Mouse (Mus musculus) urinary bladder, postnatal 14 days (tissue): ENCODE data around the gene H1f0.
A peak's percentile ranks its signal among the peaks of the same experiment; 100 is the strongest.

Experiments used
- DNase-seq: peaks from one replicate; pipeline ENCODE4 v3.0.0; 2021; ENCODE audit warnings: low spot score

Gene H1f0

GRCm38 (mm10) chr15:79038853-79039252 is 10.6 kb downstream of the H1f0 start:
- peak; percentile 88 for DNase-seq

DNA sequence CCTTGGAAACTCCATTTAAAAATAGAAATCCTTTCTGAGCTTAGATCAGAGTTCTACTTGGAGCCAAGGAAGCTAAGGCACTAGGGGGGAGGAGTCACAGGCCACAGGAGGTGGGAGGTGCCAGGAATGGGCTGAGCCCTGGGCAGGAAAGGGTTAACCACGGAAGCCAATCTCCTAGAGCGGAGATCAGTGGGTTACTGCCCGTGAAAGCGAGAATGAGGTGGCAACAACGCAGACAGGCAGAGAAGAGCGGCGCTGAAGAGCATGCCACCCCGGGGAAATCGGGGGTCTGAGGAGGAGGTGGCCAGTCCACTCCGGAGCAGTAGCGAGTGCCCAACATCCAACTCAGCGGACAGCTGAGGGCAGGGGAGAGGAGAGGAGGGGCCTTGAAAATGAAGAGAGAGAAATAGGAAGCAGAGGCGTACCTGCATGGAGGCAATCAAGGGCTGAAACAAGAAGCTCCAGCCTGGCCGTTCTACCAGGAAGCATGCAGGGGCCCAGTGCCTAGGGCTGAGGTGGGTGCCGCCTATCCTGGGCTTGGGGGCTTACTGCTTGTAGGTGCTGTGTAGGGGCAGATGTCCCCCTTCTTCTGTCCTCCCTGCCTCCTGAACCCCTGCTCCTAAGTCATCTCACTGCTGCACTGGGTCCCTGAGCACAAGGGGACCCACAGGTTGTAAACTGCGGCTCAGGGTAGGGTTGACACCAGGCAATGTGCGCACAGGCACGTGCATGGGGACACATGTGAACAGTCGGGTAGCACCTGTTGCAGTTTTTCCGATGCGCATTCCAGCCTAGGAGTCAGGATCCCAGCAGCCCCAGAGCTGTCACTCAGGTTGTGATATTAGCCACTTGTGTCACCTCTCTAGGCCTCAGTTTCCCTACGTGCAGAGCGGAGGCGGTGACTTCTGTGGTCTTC is 12.5 kb downstream of the H1f0 start:
- DNase-seq: no peak

- no peak for DNase-seq
Observed at GRCm38 (mm10) chr15:79041585-79041984, 13.3 kb downstream of the H1f0 start, which contains the start of gene Galr3. Gene Galr3, plus strand, starts transcription at chr15:79041885.

GRCm38 (mm10) chr15:79042721-79043491 is 14.7 kb downstream of the H1f0 start:
- no peak for DNase-seq

- DNase-seq: no peak
Observed at GRCm38 (mm10) chr15:79044837-79045236, 16.6 kb downstream of the H1f0 start.

GRCm38 (mm10) chr15:79048186-79048585 is 19.9 kb downstream of the H1f0 start:
- no peak for DNase-seq

DNA sequence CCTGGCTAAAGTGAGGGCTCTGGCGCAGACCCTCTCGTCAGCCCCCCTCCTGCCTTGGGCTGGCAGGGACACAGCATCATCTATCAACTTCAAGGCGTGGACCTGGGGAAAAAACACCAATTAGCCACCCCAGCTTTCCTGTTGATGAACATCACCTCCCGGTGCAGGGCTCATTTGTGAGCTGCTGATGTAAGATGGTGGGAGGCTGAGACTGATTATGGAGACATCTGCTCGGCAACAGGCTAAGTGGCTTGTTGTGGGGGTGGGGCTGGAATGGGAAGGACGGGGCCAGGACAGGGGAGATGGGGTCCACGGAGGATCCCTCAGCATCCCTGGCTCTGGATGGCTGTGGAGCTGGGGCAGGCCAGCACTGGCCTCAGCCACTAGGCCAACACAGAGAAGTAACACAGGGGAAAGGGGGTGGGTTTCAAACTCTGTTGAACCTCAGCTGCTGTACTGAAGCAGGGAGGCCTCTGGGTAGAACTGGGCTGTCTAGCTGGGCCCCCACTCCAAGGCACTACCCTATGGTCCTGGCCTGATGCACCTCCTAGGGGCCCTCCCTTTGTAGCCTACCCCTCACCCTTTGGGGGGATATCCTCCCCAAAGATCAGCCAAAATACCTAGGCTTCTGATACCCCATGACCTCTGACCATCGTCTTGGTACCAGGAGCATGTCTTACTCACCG is 22.1 kb downstream of the H1f0 start:
- no peak for DNase-seq

GRCm38 (mm10) chr15:79050964-79051363 is 22.7 kb downstream of the H1f0 start:
- DNase-seq: no peak

DNA sequence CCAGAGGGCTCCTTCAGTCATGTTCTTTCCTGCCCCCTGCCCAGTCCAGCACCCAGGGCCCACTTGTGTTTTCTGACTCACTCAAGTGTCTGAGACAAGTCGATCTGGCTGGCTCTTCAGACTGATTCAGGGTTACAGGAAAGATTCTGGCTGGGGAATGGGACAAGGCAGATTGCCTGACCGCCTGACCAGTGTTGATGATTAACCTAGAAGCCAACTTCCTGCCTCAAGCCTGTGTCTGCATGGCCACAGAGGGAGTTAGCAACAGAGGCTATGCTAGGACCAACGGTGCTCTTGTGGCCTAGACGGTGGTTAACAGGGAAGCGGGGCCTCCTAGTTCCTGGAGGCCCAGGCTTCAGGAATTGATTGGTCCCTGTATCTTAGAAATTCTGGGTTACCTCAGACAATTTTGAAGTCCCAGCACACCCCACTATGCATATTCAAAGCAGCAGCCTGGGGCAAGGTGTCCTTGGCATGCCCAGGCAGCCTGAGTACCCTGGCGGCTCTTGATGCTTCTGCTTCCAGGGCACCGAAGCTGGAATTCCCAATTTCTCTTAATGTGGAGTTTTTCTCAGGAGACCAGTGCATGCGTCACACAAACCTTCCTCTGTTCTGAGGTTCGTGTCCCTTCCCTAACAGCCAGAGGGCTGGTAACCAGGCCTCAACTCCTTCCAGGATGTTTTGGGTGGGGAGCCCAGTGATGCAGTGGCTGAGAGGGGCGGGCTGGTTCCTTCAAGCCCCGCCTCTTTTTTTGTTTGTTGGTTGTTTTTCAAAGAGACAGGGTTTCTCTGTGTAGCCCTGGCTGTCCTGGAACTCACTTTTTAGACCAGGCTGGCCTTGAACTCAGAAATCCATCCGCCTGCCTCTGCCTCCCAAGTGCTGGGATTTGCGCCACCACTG is 23.5 kb downstream of the H1f0 start:
- peak; percentile 42 for DNase-seq

GRCm38 (mm10) chr15:79052366-79052765 is 24.1 kb downstream of the H1f0 start:
- no peak for DNase-seq

GRCm38 (mm10) chr15:79056601-79057000 is 28.4 kb downstream of the H1f0 start:
- DNase-seq: no peak

DNA sequence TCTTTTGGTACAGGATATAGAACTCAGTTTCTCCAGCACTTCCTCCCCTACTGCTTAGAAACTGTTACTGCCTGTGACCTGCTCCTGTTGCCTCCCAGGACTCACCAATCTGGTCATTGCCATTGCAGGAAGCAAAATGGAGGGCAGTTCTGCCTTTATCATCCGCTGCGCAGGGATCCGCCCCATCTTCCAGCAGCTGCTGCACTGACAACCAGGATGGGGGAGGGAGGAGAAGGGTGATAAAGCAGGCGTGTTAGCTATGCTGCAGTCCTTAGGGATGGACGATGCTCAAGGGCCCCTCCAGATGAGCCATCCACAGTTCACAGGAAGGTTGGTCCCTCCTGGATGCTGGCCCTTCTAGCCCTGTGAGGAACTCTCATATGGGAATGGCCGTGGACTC is 29.6 kb downstream of the H1f0 start:
- no peak for DNase-seq

DNA sequence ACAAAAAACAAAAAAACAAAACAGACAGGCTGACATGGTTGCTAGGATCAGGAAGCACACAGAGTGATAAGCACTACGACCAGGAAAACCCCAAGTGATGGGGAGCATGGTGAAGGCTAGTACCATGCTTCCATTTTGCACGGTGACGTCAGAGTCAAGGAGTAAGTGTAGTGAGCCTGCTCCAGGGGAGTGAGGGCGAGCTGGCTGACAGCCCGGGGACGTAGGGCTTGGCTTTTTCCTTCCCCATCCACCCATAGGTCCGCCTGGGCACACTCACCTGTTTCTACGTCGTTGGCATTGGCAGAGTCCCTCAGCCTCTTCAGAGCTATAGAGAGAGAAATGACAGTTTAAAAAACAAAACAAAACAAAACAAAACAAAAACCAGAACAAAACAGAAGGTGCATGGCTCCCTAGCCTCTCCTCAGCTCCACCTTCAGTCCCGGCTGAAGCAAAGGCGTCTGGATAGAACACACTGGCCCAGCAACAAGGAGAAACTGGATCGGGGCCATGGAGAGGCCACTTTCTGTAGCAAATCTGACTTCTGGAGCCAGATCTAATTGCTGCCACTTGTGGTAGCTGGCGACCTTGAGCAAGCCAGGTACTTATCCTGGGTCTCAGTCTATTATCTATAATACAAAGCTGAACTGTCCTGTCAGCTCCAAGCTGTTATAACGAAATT is 32.8 kb downstream of the H1f0 start:
- no peak for DNase-seq

- DNase-seq: peak; percentile 97
Observed at GRCm38 (mm10) chr15:79062376-79063159, 34.3 kb downstream of the H1f0 start, which contains the start of gene Ankrd54. Gene Ankrd54, minus strand, starts transcription at chr15:79062893.

DNA sequence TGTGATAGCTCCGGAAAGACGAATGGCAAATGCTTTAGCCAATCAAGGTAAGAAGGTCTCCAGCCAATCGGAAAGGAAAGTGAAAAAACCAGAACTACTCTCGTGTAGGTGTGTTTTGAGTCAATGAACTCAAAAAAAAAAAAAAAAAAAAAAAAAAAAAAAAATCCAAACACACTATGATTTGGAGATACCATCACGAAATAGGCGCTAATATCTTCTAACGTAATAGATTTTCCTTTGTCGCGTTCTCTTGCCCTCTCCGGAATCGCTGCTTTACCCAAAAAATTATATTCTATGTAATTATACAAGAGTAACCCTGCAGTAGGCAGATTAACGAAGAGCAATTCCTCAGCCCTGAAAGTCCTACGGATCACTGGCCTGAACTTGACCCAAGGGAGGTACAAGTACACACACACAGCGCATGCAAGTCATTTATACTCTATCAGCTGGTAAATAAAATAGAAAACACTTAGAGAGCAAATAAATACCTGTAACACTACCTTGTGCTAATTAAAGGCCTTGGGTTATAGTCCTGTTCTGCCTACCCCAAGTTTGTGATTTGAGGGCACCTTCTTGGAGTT is 35.0 kb downstream of the H1f0 start:
- DNase-seq: no peak

- DNase-seq: no peak
Observed at GRCm38 (mm10) chr15:79065086-79065770, 37.0 kb downstream of the H1f0 start.

GRCm38 (mm10) chr15:79066276-79066675 is 38.0 kb downstream of the H1f0 start:
- DNase-seq: no peak

GRCm38 (mm10) chr15:79067631-79068030 is 39.4 kb downstream of the H1f0 start:
- DNase-seq: no peak

GRCm38 (mm10) chr15:79068416-79068815 is 40.2 kb downstream of the H1f0 start:
- DNase-seq: no peak
